Mouse (Mus musculus): ENCODE measurements around the gene Parvg. TPM values are rescaled to one million over a fixed set of nuclear protein-coding genes. Genes with fewer than 3 reads are reported as not detected.
A peak's percentile ranks its signal among the peaks of the same experiment; 100 is the strongest.

Parvg gene
- polyA plus RNA-seq, 1 experiment = not detected

DNA sequence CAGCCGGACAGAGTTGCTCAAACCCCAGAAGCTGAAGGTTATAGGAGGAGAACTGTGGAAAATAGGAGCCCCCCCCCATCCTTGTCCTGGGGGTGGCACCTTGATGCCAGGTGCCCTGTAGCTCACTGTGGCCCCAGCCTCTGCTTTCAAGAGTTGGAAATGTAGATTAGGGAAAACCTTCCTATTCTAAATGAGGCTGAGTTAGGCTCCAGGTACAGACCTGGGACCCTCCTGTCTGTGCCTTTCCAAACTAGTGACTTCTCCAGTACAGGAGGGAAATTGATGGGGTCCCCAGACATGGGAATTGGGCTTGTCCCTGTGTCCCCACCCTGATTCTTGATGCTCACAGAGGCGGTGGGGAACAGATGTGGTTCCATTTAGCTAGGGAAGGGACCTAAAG is 23.2 kb upstream of the Parvg start:
- 39% methylated on average over 2 of the region's 2 CpGs for WGBS
- H3K27ac ChIP-seq (ENCODE audit: insufficient read depth, low read depth, low read length) = peak overlapping the region; percentile 98
- H3K4me1 ChIP-seq (ENCODE audit: control insufficient read depth, insufficient read depth, low read length) = peaks cover 72% of the 10 kb centered on the region
- TF ChIP-seq POLR2A (IDR thresholded peaks at IDR 0.05; ENCODE audit: insufficient read depth, low read depth, low read length) (no peak), CTCF (IDR thresholded peaks at IDR 0.05; ENCODE audit: insufficient read depth, low read depth, low read length) (no peak)
- H3K4me3 ChIP-seq (ENCODE audit: insufficient read depth, low read depth, low read length) = no peak overlapping the region

DNA sequence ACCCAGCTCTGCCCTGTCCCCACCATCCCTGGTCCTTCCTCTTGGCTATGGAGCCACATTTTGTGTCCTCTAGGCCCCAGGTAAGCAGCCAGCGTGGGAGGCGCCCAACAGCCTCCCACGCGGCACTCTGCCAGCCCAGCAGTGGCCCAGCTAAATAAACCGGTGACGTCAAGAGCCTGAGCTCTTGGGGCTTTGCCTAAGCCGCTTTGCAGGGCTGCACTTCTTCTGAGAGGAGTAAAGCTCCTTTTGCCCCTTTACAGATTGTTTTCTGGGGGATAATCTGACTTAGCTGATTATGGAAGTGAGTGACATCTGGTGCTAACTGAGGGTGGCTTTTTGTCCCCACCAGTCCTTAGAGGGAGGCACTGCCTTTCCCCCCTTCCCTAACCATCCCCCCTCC is 22.8 kb upstream of the Parvg start:
- 16% methylated on average over 7 of the region's 7 CpGs for WGBS
- H3K4me1 ChIP-seq (ENCODE audit: control insufficient read depth, insufficient read depth, low read length) = peaks cover 76% of the 10 kb centered on the region
- no peak overlapping the region for H3K4me3 ChIP-seq (ENCODE audit: insufficient read depth, low read depth, low read length)
- peak overlapping the region; percentile 98 for H3K27ac ChIP-seq (ENCODE audit: insufficient read depth, low read depth, low read length)
- TF ChIP-seq CTCF (IDR thresholded peaks at IDR 0.05; ENCODE audit: insufficient read depth, low read depth, low read length) (no peak), POLR2A (IDR thresholded peaks at IDR 0.05; ENCODE audit: insufficient read depth, low read depth, low read length) (no peak)

DNA sequence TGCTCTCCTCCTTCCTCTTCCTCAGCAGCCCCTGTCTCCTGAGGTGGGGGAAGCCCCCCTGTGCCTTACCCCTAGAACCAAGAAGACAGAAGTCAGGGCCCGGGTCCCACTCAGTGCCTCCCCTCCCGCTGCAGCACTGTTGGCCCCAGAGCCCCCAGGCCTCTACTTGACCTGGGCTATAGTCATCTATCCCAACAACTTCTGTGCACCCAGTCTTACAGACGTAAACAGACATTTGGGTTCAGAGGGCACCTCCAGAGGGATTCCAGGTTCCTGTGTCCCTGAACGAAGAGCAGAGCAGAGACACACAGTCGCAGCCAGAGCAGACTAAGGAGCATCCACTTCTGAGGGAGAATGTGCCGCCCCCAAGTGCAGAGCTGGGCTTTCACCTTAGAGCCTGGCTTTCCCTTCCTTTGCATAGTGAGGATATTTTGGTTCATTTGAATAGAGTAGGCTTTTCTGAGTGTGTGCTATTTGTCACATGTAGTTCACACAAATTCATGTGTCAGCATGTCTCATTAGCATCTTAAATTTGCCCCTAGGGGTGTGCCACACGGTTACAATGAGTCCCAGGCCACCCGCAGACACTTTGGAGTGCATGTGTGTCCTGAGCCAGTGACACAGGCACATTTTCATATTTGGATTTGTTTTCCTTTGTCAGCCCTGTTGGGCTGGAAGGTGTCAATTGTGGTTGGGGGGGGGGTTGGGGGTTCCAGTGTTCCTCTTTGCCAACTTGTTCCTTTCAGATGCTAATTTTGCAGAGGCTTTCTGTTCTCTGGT is 22.0 kb upstream of the Parvg start:
- WGBS = 54% methylated on average over 8 of the region's 8 CpGs

DNA sequence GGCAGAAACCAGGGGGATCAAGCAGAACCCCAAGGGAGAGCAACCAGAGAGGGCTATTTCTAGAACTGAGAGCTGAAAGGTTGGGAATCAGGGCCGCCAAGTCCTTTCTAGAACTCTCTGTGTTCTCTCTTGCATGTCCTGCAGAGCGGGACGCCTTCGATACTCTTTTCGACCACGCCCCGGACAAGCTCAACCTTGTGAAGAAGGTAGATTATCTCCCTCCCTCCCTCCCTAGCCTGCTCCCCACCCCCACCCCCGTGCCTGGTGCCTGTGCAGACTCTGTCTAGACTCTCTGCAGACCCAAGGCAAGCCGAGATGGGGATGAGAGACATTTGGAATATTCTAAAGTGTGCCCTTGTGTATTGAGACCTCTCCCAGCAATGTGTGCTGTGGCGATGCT is 20.6 kb upstream of the Parvg start:
- peaks cover 67% of the 10 kb centered on the region for H3K4me1 ChIP-seq (ENCODE audit: control insufficient read depth, insufficient read depth, low read length)
- 72% methylated on average over 10 of the region's 10 CpGs for WGBS
- no peak overlapping the region for H3K4me3 ChIP-seq (ENCODE audit: insufficient read depth, low read depth, low read length)
- TF ChIP-seq CTCF (IDR thresholded peaks at IDR 0.05; ENCODE audit: insufficient read depth, low read depth, low read length) = no peak
- TF ChIP-seq POLR2A (IDR thresholded peaks at IDR 0.05; ENCODE audit: insufficient read depth, low read depth, low read length) = no peak
- H3K27ac ChIP-seq (ENCODE audit: insufficient read depth, low read depth, low read length) = no peak overlapping the region

More for the DNA sequence above, 22.0 kb upstream of the Parvg start:
- Histone ChIP-seq H3K4me1 (ENCODE audit: control insufficient read depth, insufficient read depth, low read length) (peaks cover 76% of the 10 kb centered on the region), H3K4me3 (ENCODE audit: insufficient read depth, low read depth, low read length) (no peak overlapping the region), H3K27ac (ENCODE audit: insufficient read depth, low read depth, low read length) (peak overlapping the region; percentile 53; the same call in 1 of the 2 replicates)
- no peak for TF ChIP-seq POLR2A (IDR thresholded peaks at IDR 0.05; ENCODE audit: insufficient read depth, low read depth, low read length)
- TF ChIP-seq CTCF (IDR thresholded peaks at IDR 0.05; ENCODE audit: insufficient read depth, low read depth, low read length) = 0 out of 2 replicates have a peak, but pooled peaks have one; percentile 7

DNA sequence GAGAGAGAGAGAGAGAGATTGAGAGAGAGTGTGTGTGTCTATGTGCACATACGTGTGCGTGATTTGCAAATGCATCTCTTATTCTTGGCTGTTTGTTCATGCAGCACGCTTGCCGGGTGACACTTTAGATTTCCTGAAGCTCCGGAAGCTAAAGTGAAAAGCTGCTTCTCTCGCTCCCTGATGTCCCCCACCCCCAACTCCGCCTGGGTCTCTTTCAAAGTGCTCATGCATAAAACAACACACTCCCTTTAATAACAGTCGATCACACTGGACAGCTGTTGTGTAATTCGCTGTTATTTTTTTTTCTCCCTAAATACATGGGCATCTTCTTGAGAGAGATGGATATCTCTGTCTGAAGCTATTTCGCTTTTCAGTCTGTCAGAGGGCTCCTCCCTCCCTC is 18.5 kb upstream of the Parvg start:
- WGBS = 47% methylated on average over 10 of the region's 10 CpGs
- H3K27ac ChIP-seq (ENCODE audit: insufficient read depth, low read depth, low read length) = no peak overlapping the region
- peaks cover 49% of the 10 kb centered on the region for H3K4me1 ChIP-seq (ENCODE audit: control insufficient read depth, insufficient read depth, low read length)
- TF ChIP-seq POLR2A (IDR thresholded peaks at IDR 0.05; ENCODE audit: insufficient read depth, low read depth, low read length) (no peak), CTCF (IDR thresholded peaks at IDR 0.05; ENCODE audit: insufficient read depth, low read depth, low read length) (no peak)
- H3K4me3 ChIP-seq (ENCODE audit: insufficient read depth, low read depth, low read length) = no peak overlapping the region

DNA sequence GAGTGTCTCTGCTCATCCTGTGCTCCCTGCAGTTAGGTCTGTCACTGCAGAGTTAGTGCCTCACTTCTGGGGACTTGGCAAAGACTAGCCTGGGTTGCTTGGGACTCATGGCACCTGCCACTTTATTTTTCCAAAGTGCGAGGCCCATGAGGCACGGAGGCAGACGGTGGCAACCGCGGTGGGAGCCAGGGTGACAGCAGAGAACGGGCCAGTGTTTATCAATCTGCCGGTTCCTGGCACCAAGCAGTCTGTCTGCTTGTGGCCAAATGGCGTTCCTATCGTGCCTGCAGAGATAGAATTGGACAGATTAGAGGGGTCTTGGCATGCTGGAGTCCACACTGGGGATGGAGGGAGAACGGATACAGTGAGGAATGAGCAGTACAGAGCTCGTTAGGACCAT is 13.6 kb upstream of the Parvg start:
- TF ChIP-seq POLR2A (IDR thresholded peaks at IDR 0.05; ENCODE audit: insufficient read depth, low read depth, low read length) (no peak), CTCF (IDR thresholded peaks at IDR 0.05; ENCODE audit: insufficient read depth, low read depth, low read length) (no peak)
- no peak overlapping the region for H3K27ac ChIP-seq (ENCODE audit: insufficient read depth, low read depth, low read length)

DNA sequence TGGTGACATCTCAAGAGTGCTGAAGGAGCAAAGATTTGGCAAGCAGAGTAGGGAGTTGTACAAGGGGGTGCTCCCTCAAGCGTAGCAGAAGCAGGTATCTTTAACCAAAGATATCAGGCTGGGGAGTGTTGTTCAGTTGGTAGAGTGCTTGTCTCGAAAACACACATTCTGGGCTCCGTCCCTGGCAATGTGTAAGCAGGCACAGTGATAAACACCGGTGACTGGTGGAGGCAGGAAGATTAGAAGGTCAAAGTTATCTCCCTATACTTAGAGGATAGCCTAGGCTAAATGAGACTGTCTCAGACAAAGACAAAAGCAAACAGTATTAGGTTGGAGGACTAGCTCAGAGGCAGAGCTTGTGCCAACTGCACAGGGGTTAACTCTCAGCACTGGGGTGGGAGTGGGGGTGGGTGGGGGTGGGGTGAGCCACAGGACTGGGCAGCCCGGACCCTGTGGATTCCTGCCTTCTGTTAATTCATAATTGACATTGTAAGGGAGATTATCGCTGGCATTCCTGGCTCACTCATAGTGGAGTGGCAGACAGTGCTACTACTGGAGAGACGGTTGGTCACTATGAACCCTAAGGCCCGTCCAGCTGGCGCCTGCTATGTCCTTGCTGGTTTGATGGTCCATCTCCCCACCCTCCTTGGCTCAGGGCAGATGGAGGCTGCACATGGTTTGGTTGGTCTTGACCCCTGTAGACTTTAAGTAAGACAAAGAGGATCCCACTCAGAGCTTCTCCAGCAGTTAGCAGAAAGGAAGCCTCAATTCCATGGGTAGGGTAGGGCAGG is 12.3 kb upstream of the Parvg start:
- no peak for TF ChIP-seq POLR2A (IDR thresholded peaks at IDR 0.05; ENCODE audit: insufficient read depth, low read depth, low read length)
- no peak for TF ChIP-seq CTCF (IDR thresholded peaks at IDR 0.05; ENCODE audit: insufficient read depth, low read depth, low read length)
- H3K4me1 ChIP-seq (ENCODE audit: control insufficient read depth, insufficient read depth, low read length) = peaks cover 32% of the 10 kb centered on the region
- WGBS = 77% methylated on average over 9 of the region's 9 CpGs
- no peak overlapping the region for H3K27ac ChIP-seq (ENCODE audit: insufficient read depth, low read depth, low read length)
- H3K4me3 ChIP-seq (ENCODE audit: insufficient read depth, low read depth, low read length) = no peak overlapping the region

More for the DNA sequence above, 13.6 kb upstream of the Parvg start:
- Histone ChIP-seq H3K4me3 (ENCODE audit: insufficient read depth, low read depth, low read length) (no peak overlapping the region), H3K4me1 (ENCODE audit: control insufficient read depth, insufficient read depth, low read length) (peaks cover 35% of the 10 kb centered on the region)
- 73% methylated on average over 11 of the region's 11 CpGs for WGBS

DNA sequence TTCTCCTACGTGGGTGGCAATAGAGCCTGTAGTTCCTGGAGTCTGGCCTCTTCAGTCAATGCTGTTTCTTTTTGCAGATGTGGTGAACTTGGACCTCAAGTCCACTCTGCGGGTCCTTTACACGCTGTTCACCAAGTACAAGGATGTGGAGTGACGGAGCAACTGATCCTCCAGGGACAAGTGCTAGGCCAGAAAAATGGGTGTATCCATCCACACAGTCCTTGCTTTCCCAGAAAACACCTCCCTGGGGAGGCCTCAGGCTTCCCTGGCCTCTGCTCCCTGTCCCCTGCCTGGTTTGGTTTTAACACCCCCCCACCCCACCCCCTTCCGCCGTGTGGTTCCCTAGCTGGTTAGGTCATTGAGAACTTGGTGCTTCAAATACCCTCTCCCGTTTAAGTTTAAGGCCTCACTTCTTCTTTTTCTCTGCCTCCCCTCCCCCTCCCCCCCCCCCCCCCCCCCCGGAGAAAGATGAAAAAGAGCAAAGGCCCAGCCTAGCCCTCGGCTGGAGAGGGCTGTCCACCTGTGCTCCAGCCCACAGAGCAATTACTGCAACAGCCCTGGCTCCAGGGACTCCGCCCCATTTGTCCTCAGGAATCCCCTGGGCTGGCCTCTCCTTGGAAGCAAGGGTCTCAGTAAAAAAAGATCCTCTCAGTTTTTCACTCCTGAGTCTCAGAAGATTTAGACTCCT is 10.8 kb upstream of the Parvg start:
- Histone ChIP-seq H3K4me1 (ENCODE audit: control insufficient read depth, insufficient read depth, low read length) (peaks cover 32% of the 10 kb centered on the region), H3K27ac (ENCODE audit: insufficient read depth, low read depth, low read length) (no peak overlapping the region), H3K4me3 (ENCODE audit: insufficient read depth, low read depth, low read length) (no peak overlapping the region)
- TF ChIP-seq POLR2A (IDR thresholded peaks at IDR 0.05; ENCODE audit: insufficient read depth, low read depth, low read length) (no peak), CTCF (IDR thresholded peaks at IDR 0.05; ENCODE audit: insufficient read depth, low read depth, low read length) (no peak)
- 75% methylated on average over 9 of the region's 10 CpGs for WGBS

DNA sequence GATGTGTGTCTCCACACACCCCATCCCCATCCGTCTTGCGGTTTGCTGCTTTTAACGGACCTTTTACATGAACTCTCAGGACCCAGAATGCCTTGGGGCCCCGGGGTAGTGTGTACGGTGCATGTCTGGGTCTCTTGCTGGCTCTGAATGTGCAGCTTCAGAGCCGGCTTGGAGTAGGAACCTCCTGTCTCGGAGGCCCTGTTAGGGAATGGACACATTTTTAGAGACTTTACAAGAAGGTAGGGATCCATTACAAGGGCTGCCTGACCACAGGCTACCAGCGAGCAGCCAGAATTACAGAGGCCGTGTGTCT is 10.3 kb upstream of the Parvg start:
- no peak overlapping the region for H3K27ac ChIP-seq (ENCODE audit: insufficient read depth, low read depth, low read length)
- 65% methylated on average over 9 of the region's 9 CpGs for WGBS
- peaks cover 32% of the 10 kb centered on the region for H3K4me1 ChIP-seq (ENCODE audit: control insufficient read depth, insufficient read depth, low read length)
- TF ChIP-seq POLR2A (IDR thresholded peaks at IDR 0.05; ENCODE audit: insufficient read depth, low read depth, low read length) (no peak), CTCF (IDR thresholded peaks at IDR 0.05; ENCODE audit: insufficient read depth, low read depth, low read length) (no peak)
- no peak overlapping the region for H3K4me3 ChIP-seq (ENCODE audit: insufficient read depth, low read depth, low read length)
